ENCODE assay signal across 16 mouse cellular contexts in genomic region chr4:56901671-56902070, GRCm38 (mm10). TPM values are rescaled to one million over a fixed set of nuclear protein-coding genes. Genes with fewer than 3 reads are reported as not detected.
DNase-seq lines count a peak whose midpoint lies in the region; ATAC-seq and TF ChIP-seq lines count a peak whose summit lies in the region.
"Had no signal": no experiment of that assay in that cellular context is flagged by ENCODE, and none has a peak within 500 bp of the region (broad histone marks: within the 10 kb centered on the region; RNA-seq: fewer than 3 reads in every experiment).

No protein-coding gene starts in this region.

- H3K9ac ChIP-seq in hindbrain, postnatal 0 days (replicated peaks; ENCODE audit: low read length), result no peak overlapping the region
- no peak overlapping the region for H3K9ac ChIP-seq in hindbrain, embryonic 12.5 days
- H3K9ac ChIP-seq: forebrain, embryonic 12.5 days; hindbrain, embryonic 13.5 days; limb, embryonic 13.5 days; midbrain, embryonic 12.5 days had no signal

- H3K4me2 ChIP-seq in hindbrain, postnatal 0 days (ENCODE audit: low read depth, low read length), result no peak overlapping the region
- H3K4me2 ChIP-seq in hindbrain, embryonic 12.5 days (replicated peaks), result no peak overlapping the region
- H3K4me2 ChIP-seq: forebrain, embryonic 12.5 days; hindbrain, embryonic 13.5 days; limb, embryonic 13.5 days; midbrain, embryonic 12.5 days had no signal

- H3K27ac ChIP-seq in hindbrain, postnatal 0 days, result no peak overlapping the region
- H3K27ac ChIP-seq in hindbrain, embryonic 12.5 days, result no peak overlapping the region
- H3K27ac ChIP-seq: embryonic facial prominence, embryonic 10.5 days; forebrain, embryonic 12.5 days; hindbrain, embryonic 13.5 days; limb, embryonic 13.5 days; midbrain, embryonic 12.5 days had no signal

- DNase-seq in hindbrain, postnatal 0 days (ENCODE audit: low spot score), result no peak
- DNase-seq in lung, postnatal 14 days, result peak; percentile 30
- DNase-seq in lung, postnatal 25 days (ENCODE audit: low spot score), result no peak
- DNase-seq in MEL-GATA-1-ER (ENCODE audit: extremely low read depth, low read depth), result peak; percentile 2
- DNase-seq in splenic B cell, adult 2 months (ENCODE audit: low read depth, low spot score), result peak; percentile 31
- no peak for DNase-seq in urinary bladder, postnatal 36 days (ENCODE audit: low spot score in 2 of 2)
- DNase-seq: adrenal gland, postnatal 14 days; cerebellum, adult 11-12 months; heart, adult 18-20 months had no signal

- H3K27me3 ChIP-seq in hindbrain, postnatal 0 days (ENCODE audit: insufficient read depth, low read length), result no peaks in the 10 kb centered on the region
- no peaks in the 10 kb centered on the region for H3K27me3 ChIP-seq in hindbrain, embryonic 12.5 days
- no peaks in the 10 kb centered on the region for H3K27me3 ChIP-seq in splenic B cell, adult 2 months (ENCODE audit: control insufficient read depth, insufficient read depth, low read length, poor library complexity, severe bottlenecking)
- H3K27me3 ChIP-seq: forebrain, embryonic 12.5 days; hindbrain, embryonic 13.5 days; limb, embryonic 13.5 days; midbrain, embryonic 12.5 days had no signal

- H3K9me3 ChIP-seq in hindbrain, postnatal 0 days (ENCODE audit: low read length), result no peaks in the 10 kb centered on the region
- 0 out of 2 replicates have a peak, but pooled peaks cover 4% of the 10 kb centered on the region for H3K9me3 ChIP-seq in hindbrain, embryonic 12.5 days (replicated peaks)
- H3K9me3 ChIP-seq: forebrain, embryonic 12.5 days; hindbrain, embryonic 13.5 days; midbrain, embryonic 12.5 days had no signal

- TF ChIP-seq CTCF in hindbrain, postnatal 0 days (IDR thresholded peaks at IDR 0.05; ENCODE audit: low read depth), result peak; percentile 48

- H3K36me3 ChIP-seq in hindbrain, postnatal 0 days (ENCODE audit: insufficient read depth, low read length), result peaks cover 41% of the 10 kb centered on the region
- peaks cover 60% of the 10 kb centered on the region for H3K36me3 ChIP-seq in hindbrain, embryonic 12.5 days
- H3K36me3 ChIP-seq in splenic B cell, adult 2 months (ENCODE audit: control insufficient read depth, insufficient read depth, low read length, poor library complexity, severe bottlenecking), result peaks cover 2% of the 10 kb centered on the region; the same call in 1 of the 2 replicates

- no peak for ATAC-seq in hindbrain, postnatal 0 days
- no peak for ATAC-seq in hindbrain, embryonic 12.5 days (ENCODE audit: low FRiP score)
- ATAC-seq in megakaryocyte-erythroid progenitor cell, adult 5-6 weeks (replicated peaks; ENCODE audit: low FRiP score, low TSS enrichment, poor library complexity, severe bottlenecking), result no peak

- H3K4me1 ChIP-seq in hindbrain, postnatal 0 days (ENCODE audit: insufficient read depth, low read length), result no peaks in the 10 kb centered on the region
- no peaks in the 10 kb centered on the region for H3K4me1 ChIP-seq in hindbrain, embryonic 12.5 days
- H3K4me1 ChIP-seq: embryonic facial prominence, embryonic 10.5 days; forebrain, embryonic 12.5 days; hindbrain, embryonic 13.5 days; midbrain, embryonic 12.5 days had no signal

- 95% methylated on average over 2 of the region's 2 CpGs for WGBS in hindbrain, postnatal 0 days
- 96% methylated on average over 2 of the region's 2 CpGs for WGBS in hindbrain, embryonic 12.5 days

- no peak overlapping the region for H3K4me3 ChIP-seq in hindbrain, postnatal 0 days (ENCODE audit: low read length)
- no peak overlapping the region for H3K4me3 ChIP-seq in hindbrain, embryonic 12.5 days
- H3K4me3 ChIP-seq: embryonic facial prominence, embryonic 10.5 days; forebrain, embryonic 12.5 days; hindbrain, embryonic 13.5 days; limb, embryonic 13.5 days; midbrain, embryonic 12.5 days had no signal

RNA-seq across cellular contexts. Expression of gene Ctnnal1, which starts 36.7 kb away (rescaled TPM):
- 9.5 and 16.3 TPM in 2 replicates for total RNA-seq in hindbrain, postnatal 0 days (2014; rRNA removed)
- polyA plus RNA-seq in hindbrain, postnatal 0 days (2015; fragmentation: Nextera tagmentation; extraction: Ambion mirVana), result 17.8 and 20.2 TPM in 2 replicates
- polyA plus RNA-seq in hindbrain, embryonic 12.5 days (2016; fragmentation: Nextera tagmentation; extraction: Ambion mirVana), result 23.4 and 23.7 TPM in 2 replicates
- total RNA-seq in megakaryocyte-erythroid progenitor cell, adult 5-6 weeks (2014; fragmentation: Nextera tagmentation), result 1.1 and 8.7 TPM in 2 replicates
- total RNA-seq in megakaryocyte-erythroid progenitor cell, adult 5-6 weeks (2017), result 5.6 and 7.6 TPM in 2 replicates

RNA-seq across cellular contexts. Expression of gene Tmem245, which starts 45.6 kb away (rescaled TPM):
- total RNA-seq in hindbrain, postnatal 0 days (2014; rRNA removed), result 27.9 and 31.6 TPM in 2 replicates
- polyA plus RNA-seq in hindbrain, postnatal 0 days (2015; fragmentation: Nextera tagmentation; extraction: Ambion mirVana), result 11.4 and 12.3 TPM in 2 replicates
- 10.4 and 11.6 TPM in 2 replicates for polyA plus RNA-seq in hindbrain, embryonic 12.5 days (2016; fragmentation: Nextera tagmentation; extraction: Ambion mirVana)
- total RNA-seq in megakaryocyte-erythroid progenitor cell, adult 5-6 weeks (2014; fragmentation: Nextera tagmentation), result 9.0 and 11.8 TPM in 2 replicates
- total RNA-seq in megakaryocyte-erythroid progenitor cell, adult 5-6 weeks (2017), result 4.7 and 6.1 TPM in 2 replicates

Comparison
In these comparisons a context has a peak if more than half of its experiments do, and no peak if none do; other contexts are left out.
1. DNase-seq: peak in lung, postnatal 14 days (single experiment), MEL-GATA-1-ER (single experiment) and splenic B cell, adult 2 months (single experiment); none in hindbrain, postnatal 0 days (single experiment), lung, postnatal 25 days (single experiment) and urinary bladder, postnatal 36 days (0 of 2).